Mouse (Mus musculus) adrenal gland, postnatal 4 days (tissue): Measurements from ENCODE around the gene Arnt2. TPM values are rescaled to one million over a fixed set of nuclear protein-coding genes. Genes with fewer than 3 reads are reported as not detected.
A peak's percentile ranks its signal among the peaks of the same experiment; 100 is the strongest.

Source experiments
- DNase-seq, 2 experiments: peaks; one replicate each; pipeline ENCODE4 v3.0.0; 2021 to 2022; ENCODE audit warnings: low spot score in 2 of 2, mixed read lengths in 2 of 2
- total RNA-seq, 2 experiments: library from RNA; stranded (reverse); gene quantifications; 2 replicates each; pipeline ENCODE4 v1.2.3; 2021

The Arnt2 gene
- total RNA-seq, 2 experiments from 2014 or later: 57.8 to 62.5 TPM

- no peak for DNase-seq
These were observed 8.1 kb downstream of the Arnt2 start for GRCm38 (mm10) chr7:84401641-84402455.

- DNase-seq: no peak
These were observed 12.7 kb downstream of the Arnt2 start for GRCm38 (mm10) chr7:84397320-84397719.

DNA sequence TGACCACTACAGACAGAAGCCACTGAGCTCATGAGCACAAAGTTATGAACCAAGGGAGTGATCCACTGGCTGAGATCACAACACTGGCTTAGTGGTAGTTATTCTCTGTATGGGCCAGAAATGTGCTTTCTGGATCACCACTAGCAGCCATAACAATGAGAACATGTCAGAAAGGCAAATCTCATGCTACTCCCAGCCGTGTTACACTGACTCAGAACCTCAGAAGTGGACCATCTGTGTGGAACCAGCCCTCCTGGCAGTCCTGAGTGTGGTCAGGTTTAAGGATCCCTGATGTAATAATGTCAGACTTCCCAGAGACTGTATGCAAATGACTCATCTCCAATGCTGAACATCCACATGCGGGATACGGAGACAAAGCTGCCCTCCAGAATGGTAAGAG is 13.4 kb downstream of the Arnt2 start:
- no peak for DNase-seq

GRCm38 (mm10) chr7:84387826-84388225 is 22.1 kb downstream of the Arnt2 start:
- no peak for DNase-seq

- no peak for DNase-seq
These were observed 23.5 kb downstream of the Arnt2 start for GRCm38 (mm10) chr7:84386472-84386871.

GRCm38 (mm10) chr7:84384778-84385177 is 25.2 kb downstream of the Arnt2 start:
- DNase-seq: no peak

GRCm38 (mm10) chr7:84384086-84384485 is 25.9 kb downstream of the Arnt2 start:
- DNase-seq: no peak

- DNase-seq: no peak
These were observed 27.6 kb downstream of the Arnt2 start for GRCm38 (mm10) chr7:84382346-84382745.

DNA sequence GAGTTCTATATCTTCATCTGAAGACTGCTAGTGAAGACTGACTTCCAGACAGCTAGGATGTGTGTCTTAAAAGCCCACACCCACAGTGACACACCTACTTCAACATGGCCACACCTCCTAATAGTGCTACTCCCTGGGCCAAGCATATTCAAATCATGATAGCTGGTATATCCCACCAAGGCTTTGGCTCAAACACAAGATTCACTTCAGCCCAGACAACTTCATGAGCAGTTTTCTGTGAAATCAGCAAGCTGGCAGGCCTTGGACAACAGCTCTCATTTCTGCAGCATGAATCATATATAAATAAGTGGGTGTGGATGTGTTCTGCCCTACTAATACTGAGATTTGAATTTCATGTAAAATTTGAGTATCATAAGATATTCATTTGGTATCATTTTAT is 29.2 kb downstream of the Arnt2 start:
- no peak for DNase-seq

DNA sequence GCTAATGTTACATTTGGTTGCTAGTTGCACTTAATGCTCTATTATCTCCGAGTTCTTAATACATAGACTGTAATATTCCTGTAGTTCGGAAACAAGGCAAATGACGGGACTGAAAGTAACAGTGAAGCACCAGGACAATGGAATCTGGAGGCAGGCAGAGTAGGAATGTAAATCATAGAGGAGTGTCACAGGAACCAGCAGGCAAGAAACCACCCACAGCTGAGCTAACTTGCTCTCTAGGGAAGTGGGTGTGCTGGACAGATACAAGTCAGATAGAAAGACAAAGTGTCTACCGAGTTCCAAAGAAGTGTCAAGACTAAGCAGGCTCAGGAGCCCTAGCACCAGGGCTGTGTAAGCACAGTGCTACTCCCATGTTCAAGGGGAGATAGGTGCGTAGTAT is 32.6 kb downstream of the Arnt2 start:
- DNase-seq: no peak

GRCm38 (mm10) chr7:84373691-84374090 is 36.3 kb downstream of the Arnt2 start:
- no peak for DNase-seq

DNA sequence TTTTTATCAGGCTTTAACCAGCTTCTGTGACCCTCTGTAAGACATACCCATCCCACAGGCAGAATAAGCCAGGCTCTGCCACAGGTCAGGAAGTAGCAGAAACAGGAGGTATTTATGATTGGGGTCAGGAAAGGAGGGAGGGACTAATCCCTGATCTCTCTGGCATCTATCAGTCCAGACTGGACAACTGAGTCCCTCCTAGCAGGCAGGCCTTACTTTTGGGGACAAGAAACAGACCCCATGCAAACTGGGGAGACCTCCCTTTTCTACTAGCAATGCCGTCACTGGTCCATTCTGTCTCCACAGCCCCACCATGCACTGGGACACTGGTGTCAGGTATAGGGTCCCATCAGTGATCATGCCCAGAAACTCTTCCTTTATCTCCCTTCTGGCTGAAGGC is 37.1 kb downstream of the Arnt2 start:
- DNase-seq: no peak

- DNase-seq: no peak
These were observed 37.7 kb downstream of the Arnt2 start for GRCm38 (mm10) chr7:84372280-84372679.

DNA sequence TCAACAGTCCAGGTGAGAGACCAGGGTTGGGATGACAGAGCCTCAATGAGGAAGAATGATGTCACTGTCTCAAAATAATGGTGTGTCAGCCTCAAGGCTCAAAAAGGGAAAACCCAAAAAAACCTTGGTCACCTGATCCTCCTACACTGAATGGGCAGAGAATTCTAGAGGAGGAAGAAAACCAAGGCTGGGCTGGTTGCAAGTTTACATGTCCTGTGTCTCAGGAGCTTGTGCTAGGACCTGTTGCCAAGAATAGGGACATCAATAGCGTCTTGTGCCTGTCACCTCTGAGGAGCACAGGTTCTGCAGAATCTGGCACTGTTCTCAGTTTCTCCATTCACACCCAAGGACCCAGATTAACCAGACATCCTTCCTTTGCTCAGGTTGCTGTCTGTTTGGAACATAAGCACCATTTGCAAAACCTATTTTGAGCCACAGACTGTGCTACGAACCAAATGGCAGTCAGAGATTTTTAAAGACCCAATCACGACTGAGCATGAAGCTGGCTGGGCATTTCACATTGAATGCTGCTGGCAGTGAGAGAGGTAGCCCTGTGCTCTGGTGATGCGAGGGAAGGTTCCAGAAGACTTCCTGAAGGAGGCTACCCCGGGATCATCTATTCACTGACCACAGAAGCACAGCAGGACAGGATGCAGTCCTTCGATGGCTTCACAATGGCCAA is 38.9 kb downstream of the Arnt2 start:
- no peak for DNase-seq

DNA sequence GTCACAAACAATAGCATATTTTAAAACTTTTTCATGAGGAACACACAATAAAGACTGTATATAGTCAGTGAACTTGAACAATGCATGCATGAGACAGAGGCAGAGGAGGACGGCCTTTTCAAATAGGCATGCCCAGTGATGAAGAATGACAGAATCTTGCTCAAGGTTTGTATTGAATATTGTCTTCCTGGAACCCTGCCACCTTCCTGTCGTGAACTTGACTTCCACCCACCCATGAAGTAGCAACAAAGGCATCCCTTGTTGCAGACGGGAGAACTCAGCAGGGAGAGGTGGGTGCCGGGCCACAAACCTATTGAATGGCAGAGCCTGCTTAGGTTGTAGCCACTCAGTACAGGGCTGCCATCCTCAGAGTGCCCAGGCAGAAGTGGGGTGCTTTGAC is 43.7 kb downstream of the Arnt2 start:
- no peak for DNase-seq

DNA sequence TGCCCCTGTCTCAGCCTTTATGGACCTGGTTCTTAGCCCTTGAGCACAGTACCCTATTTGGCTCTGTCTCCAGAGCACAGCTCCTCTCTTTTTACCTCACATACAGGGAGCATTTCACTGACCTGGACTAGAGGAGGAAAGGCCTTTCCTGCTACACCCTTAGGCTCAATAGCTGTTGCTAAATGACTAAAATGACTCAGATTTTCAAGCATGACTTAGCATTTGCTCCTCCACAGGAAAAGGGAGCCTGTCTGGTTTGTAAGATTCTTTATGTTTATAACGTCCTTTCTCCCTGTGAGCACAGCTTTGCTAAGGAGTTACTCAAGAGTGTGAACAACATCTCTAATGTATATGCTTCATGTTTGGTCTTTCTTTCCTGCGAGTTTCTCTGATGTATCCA is 47.3 kb downstream of the Arnt2 start:
- DNase-seq: no peak

DNA sequence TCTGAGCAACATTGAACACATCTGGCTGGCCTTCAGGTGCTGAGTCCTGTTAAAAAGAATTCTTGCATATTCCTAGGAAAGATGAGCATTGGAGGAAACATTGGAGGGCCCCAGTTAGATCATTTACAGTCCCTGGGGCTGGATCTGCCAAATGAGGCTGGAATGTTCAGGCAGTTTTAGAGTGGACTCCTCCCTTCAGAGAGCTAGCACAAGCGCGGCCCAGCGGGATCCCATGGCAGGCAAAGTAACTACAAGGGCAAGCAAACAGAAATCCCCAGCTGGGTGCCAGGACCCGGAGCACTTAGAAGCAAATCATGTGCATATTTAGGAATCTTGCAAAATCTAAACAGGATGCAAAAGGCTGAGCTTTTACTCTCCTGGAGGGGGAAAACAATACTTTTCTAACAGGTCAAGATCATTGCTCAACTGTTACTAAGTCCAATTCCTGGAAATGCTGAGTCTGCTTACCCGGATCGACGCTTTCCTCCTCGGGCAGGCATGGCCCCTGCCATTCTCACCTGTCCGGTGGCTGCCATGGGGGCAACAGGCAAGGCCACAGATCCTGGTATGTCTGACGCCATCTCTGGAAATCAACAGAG is 48.8 kb downstream of the Arnt2 start:
- DNase-seq: no peak

DNA sequence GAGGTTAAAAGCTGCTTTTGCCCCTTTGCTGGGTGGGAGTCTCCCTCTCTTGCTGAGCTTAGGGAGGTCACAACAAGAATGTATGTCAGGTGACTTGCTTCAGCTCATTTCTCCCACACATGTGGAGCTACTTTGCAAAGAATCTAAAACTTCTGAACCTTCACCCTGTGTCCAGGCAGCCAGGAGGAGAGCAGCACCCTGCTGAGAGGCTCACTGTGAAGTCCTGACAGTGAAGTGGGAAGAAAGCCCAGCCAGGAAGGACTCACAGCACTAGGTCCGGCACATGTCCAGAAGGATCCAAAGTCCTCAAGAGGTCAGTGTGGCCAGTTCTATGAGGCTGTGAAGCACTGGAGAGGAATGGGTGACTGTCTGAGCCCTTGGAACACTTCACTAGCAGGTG is 51.5 kb downstream of the Arnt2 start:
- DNase-seq: no peak

GRCm38 (mm10) chr7:84355619-84356570 is 54.1 kb downstream of the Arnt2 start:
- DNase-seq: peak; percentile 7 to 38

- no peak for DNase-seq
These were observed 55.1 kb downstream of the Arnt2 start for GRCm38 (mm10) chr7:84354890-84355289.

- DNase-seq: no peak
These were observed 59.4 kb downstream of the Arnt2 start for GRCm38 (mm10) chr7:84350529-84350928.
